Mouse (Mus musculus) CD4-positive helper T cell, adult 2 months (primary cell): ENCODE measurements around the gene 4933434E20Rik.

Experiments
- DNase-seq: peaks from one replicate; pipeline ENCODE4 v3.0.0-alpha.2; 2012; ENCODE audit warnings: low read depth, missing footprints, low spot score

4933434E20Rik gene

GRCm38 (mm10) chr3:90051441-90052350 is at the start of gene 4933434E20Rik:
TSS of gene 4933434E20Rik (plus strand) at chr3:90051636.
- DNase-seq, result peak; percentile 82

GRCm38 (mm10) chr3:90004091-90004796 is 47.2 kb upstream of the 4933434E20Rik start:
- no peak for DNase-seq

GRCm38 (mm10) chr3:90010291-90010690 is 41.1 kb upstream of the 4933434E20Rik start:
- no peak for DNase-seq

GRCm38 (mm10) chr3:90016626-90017025 is 34.8 kb upstream of the 4933434E20Rik start:
- no peak for DNase-seq

- no peak for DNase-seq
Measured at GRCm38 (mm10) chr3:90034653-90035052, 16.8 kb upstream of the 4933434E20Rik start.

GRCm38 (mm10) chr3:90036263-90036662 is 15.2 kb upstream of the 4933434E20Rik start:
- no peak for DNase-seq

GRCm38 (mm10) chr3:90049691-90050090 is 1.7 kb upstream of the 4933434E20Rik start:
- no peak for DNase-seq

GRCm38 (mm10) chr3:90052351-90053241 is 1.2 kb downstream of the 4933434E20Rik start, which contains the start of gene Ubap2l:
TSS of gene Ubap2l (minus strand) at chr3:90052628.
- peak; percentile 100 for DNase-seq

GRCm38 (mm10) chr3:90061549-90061948 is 10.1 kb downstream of the 4933434E20Rik start:
- DNase-seq, result no peak

GRCm38 (mm10) chr3:90062539-90062938 is 11.1 kb downstream of the 4933434E20Rik start:
- DNase-seq, result no peak

- no peak for DNase-seq
Measured at GRCm38 (mm10) chr3:90064383-90064782, 12.9 kb downstream of the 4933434E20Rik start.

- DNase-seq, result peak; percentile 60
Measured at GRCm38 (mm10) chr3:90065553-90065952, 14.1 kb downstream of the 4933434E20Rik start.

GRCm38 (mm10) chr3:90067851-90068250 is 16.4 kb downstream of the 4933434E20Rik start:
- no peak for DNase-seq

- no peak for DNase-seq
Measured at GRCm38 (mm10) chr3:90069688-90070087, 18.3 kb downstream of the 4933434E20Rik start.

GRCm38 (mm10) chr3:90072294-90072693 is 20.9 kb downstream of the 4933434E20Rik start, which contains the start of gene Tpm3:
TSS of gene Tpm3 (plus strand) at chr3:90072649.
- no peak for DNase-seq

- peak; percentile 85 for DNase-seq
Measured at GRCm38 (mm10) chr3:90076921-90077716, 25.7 kb downstream of the 4933434E20Rik start.

GRCm38 (mm10) chr3:90078224-90078623 is 26.8 kb downstream of the 4933434E20Rik start:
- DNase-seq, result no peak

- DNase-seq, result peak; percentile 96
Measured at GRCm38 (mm10) chr3:90079133-90079762, 27.8 kb downstream of the 4933434E20Rik start.

GRCm38 (mm10) chr3:90079763-90080497 is 28.5 kb downstream of the 4933434E20Rik start:
- peak; percentile 95 for DNase-seq
